Mouse (Mus musculus) skeletal muscle tissue, adult 2 months (tissue): Measurements from ENCODE around the gene Cmc2.

Experiments
- DNase-seq: peaks from one replicate; pipeline ENCODE4 v3.0.0-alpha.2; 2012; ENCODE audit warnings: low read depth, low spot score

Cmc2 gene

DNA sequence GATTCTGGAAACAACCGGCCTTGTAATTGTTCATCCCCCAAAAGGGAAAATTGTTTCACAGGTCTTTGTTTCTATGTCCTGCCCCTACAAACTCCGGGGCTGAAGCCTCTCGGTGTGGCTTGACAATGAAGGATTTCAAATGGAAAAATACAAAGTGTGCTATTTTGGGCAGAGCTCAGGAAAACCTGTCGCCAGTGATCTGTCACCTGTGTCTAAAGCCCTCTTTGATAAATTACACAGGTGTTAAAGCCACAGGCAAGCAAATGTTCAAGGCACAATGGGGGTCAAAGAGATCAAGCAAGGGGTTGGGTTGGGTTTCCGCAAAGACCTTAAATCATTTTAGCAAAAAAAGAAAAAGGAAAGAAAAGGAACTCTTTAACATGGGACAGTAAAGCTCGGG, 78.6 kb downstream of the Cmc2 start:
- no peak for DNase-seq
